Mouse (Mus musculus) monocyte, adult 5-6 weeks (primary cell): ENCODE data around the gene Cntn5. TPM values are rescaled to one million over a fixed set of nuclear protein-coding genes. Genes with fewer than 3 reads are reported as not detected.

ENCODE experiments used
- ATAC-seq: fragments of 153-309, 156-312 bp; replicated peaks from 2 replicates; pipeline ENCODE4 v1.8.0; 2017; ENCODE audit warnings: mild to moderate bottlenecking; ENCODE audit not compliant: low TSS enrichment, insufficient number of reproducible peaks, severe bottlenecking, poor library complexity, low FRiP score
- total RNA-seq: library from RNA; stranded (forward); fragments of 200-1000, 200-491, 200-594 nt; gene quantifications from 3 replicates; pipeline ENCODE4 v1.2.3, GENCODE M21; 2017

Cntn5 gene
- total RNA-seq, result not detected in 3 replicates

DNA sequence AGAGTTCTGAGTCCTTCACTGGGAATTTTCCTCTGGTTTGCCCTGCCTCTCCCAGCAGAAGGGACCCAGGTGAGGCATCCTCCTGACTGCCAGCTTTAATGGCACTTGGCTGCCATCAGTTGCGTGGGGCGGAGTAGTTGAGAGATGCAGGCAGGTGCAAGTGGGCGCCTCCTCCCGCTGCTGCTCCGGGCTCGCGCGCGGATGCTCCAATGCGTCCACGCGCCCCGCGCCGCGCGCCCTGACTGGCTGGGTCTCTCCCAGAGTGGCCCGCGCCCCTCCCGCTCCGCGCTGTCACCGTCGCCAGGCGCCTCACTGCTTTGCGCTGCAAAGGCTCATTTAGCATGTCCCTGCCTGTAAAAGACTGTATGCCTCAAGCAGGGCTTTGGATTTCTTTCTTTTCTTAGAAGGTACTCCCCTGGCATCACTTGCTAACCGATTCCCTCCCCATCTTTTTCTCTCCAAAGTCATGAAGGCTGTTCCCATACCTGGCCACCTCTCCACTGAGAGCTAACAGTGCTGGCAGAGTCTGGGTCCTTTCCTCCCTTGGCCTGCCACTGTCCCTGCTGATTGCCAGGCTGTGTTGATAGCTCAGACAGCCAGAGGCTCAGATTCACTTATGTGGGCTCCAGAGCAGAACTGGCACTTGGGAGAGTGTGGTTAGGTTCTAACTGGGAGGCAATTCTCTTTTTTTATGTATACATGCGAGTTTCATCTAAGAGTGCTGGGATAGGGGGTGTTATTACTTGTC lies at the start of gene Cntn5:
TSS of gene Cntn5 (minus strand) at position 160 of the 748 bp plus-strand sequence.
- no peak for ATAC-seq

DNA sequence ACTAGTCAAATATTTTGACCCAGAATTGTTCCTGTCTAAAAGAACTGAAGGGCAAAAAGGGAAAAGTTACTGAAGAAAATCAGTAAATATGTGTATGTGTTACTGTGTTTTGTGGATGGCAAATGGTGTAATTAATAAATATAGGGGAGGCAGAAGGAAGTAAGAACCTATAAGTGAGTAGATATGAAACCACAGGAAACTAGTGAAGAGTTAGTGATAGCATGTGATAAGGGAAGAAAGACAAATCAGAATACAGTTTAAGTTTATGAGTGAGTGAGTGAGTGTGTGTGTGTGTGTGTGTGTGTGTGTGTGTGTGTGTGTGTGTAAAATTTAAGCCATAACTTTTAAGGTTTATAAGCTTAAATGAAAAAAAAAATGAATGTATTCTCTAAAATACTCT lies 45.9 kb upstream of the Cntn5 start:
- no peak for ATAC-seq

GRCm38 (mm10) chr9:10909573-10909972 lies 5.0 kb upstream of the Cntn5 start:
- no peak for ATAC-seq

DNA sequence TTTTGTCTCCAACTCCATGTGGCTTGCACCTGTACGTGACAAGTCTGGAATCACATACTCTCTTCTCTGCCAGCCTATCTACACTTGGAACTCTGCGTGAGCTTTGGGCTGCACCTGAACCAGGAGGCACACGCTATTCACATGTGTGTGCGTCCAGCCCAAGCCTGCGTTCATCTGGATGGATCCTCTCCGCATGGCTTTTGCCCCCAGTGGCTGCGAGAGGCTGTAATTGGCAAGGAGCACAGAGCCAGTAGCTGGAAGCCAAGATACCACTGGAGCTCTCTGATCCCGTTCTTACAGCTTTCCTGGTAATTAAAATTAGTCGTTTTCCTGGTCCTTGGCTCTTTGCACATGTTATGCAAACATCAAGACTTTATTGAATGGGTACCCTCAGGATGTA lies 1.1 kb upstream of the Cntn5 start:
- no peak for ATAC-seq

DNA sequence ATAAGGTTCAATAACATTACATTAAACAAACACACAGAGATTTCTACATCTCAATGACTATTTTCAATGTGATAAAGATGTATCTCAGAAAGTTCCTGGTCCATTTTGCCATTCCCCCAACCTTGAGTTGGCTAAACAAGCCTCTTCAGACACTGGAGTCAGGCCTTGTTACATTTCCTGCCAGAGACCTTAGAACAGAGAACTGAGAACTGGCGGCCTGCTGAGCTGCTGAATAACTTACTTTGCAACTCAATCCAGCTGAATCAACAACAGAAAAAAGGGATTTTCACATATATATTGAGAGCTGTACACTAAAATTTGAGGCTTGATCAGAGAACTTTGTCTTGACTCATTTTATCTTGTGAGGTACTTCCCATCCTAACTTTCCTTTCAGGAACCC lies 24.8 kb downstream of the Cntn5 start:
- no peak for ATAC-seq

- ATAC-seq, result no peak
Measured at GRCm38 (mm10) chr9:10873881-10874280, 30.7 kb downstream of the Cntn5 start.

GRCm38 (mm10) chr9:10856204-10856892 lies 48.2 kb downstream of the Cntn5 start:
- ATAC-seq, result no peak

- ATAC-seq, result no peak
Measured at GRCm38 (mm10) chr9:10816711-10817110, 87.9 kb downstream of the Cntn5 start.

- no peak for ATAC-seq
Measured at GRCm38 (mm10) chr9:10797158-10797557, 107.4 kb downstream of the Cntn5 start.

DNA sequence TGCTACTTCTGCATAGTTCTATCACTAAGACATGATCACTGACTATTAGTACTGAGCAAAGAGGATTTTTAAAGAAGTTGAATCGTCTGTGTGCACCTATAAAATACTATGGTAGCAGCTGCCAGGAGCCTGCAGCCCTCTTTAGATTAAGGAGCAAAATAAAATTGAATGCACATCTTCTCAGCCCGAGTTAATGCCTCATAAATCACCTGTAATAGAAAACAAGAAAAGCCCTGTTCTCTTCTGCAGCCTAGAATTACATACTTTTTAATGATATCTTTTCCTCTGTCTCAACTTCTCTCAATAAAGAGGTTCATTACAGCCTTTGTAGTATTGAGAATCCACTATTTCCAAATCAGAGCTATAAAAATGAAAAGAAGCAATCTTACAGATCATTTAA lies 109.5 kb downstream of the Cntn5 start:
- no peak for ATAC-seq

DNA sequence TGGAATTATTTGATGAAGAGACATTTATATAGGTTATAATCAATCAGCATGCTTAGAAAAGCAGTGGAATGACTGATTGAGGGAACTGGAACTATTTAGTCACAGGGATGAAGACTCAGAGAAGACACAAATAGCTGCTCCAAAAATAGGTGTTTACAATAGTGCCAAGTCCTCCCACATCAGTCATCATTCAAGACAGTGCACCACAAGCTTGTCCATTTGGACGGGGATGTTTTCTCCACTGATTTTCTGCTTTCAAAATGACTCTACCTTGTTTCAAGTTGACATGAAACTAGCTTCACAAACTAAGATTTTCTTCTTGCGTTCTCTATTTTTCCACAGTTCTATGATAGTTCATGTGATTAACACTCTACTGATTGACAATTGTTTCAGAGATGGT lies 172.7 kb downstream of the Cntn5 start:
- ATAC-seq, result no peak

- ATAC-seq, result no peak
Measured at GRCm38 (mm10) chr9:10724191-10724590, 180.4 kb downstream of the Cntn5 start.

DNA sequence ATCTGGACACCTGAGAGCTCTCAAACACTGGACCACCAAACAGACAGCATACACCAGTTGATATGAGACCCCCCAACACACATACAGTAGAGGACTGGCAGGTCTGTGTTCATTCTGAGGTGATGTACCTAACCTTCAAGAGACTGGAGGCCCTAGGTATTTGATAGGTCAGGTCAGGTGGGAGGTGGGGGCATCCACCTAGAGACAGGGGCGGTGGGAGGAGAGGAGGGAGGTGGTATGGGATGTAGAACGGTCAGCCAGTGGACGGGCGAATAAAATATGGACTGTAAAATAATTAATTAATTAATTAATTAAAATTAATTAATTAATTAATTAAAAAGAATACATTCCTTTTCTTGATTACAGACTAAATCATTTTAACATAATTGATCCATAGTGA lies 182.5 kb downstream of the Cntn5 start:
- no peak for ATAC-seq

DNA sequence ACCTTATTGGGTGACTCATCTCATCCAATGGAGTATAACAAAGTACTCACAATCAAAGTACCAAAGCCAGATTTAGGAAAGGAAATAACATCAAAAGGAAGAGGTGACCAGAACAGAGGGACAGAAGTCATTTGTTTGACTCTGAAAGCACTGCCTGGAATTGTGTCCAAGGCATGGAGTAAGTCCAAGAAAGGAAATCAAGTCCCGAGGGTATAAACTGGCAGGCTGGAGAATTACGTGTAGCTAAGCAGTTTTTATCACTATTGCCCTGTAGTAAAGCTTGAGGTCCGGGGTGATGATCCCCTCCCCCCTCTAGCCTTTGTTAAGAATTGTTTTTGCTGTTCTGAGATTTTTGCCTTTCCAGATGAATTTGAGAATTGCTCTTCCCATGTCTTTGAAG lies 185.6 kb downstream of the Cntn5 start:
- ATAC-seq, result no peak

GRCm38 (mm10) chr9:10713641-10714040 lies 190.9 kb downstream of the Cntn5 start:
- no peak for ATAC-seq

GRCm38 (mm10) chr9:10681646-10682045 lies 222.9 kb downstream of the Cntn5 start:
- no peak for ATAC-seq

DNA sequence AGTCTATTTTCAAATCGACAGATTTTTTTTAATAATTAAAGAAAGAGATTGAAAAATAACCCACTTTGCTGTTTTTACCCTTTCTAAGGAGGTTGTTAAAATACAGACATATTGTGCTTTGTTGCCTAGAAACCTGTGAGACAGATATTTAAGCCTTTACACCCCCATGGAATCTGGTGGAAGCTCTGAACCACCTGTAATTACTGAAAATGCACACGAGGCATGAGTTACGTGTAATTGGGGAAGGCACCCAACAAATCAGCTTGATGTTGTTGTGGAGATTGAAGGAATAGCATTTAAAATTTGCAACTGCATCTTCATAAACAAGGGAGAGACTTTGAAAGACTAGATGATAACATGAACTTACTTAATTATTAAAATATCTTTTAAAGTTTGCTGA lies 223.4 kb downstream of the Cntn5 start:
- no peak for ATAC-seq

DNA sequence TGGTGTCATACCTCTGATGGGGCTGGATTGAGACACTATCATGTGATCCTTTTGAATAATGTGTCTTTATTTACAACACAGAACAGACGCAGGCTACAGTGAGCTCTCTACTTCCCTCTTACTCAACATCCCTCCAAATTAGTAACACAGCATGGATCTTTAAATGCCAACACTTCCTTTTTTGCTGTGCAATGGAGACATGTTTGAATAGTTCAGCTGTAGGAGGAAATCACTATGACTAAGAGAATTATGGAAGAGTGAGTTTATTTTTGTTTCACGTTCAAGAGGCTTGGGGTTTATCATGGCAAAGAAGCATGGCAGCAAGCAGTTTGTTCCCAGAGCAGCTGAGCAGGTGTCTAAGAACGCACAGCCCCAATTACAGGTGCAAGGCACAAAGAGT lies 235.9 kb downstream of the Cntn5 start:
- ATAC-seq, result no peak

DNA sequence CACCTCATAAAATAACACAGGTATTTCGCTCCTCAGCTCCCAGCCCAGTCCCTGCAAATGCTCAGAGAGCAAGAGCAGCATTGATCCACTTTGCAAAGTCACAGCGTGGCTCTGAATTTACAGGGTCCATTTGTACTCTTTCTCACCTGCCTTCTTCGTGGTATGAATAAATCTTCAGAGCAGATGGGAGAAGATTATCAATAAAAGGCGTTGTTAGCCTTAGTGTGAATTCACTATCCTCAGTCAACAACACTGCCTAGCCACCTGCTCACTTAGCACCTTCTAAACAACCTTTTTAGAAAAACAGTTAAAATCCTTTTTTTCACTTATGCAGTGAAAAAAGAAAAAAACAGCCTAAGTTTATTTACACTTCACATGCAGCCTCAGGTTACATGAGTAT lies 237.1 kb downstream of the Cntn5 start:
- ATAC-seq, result no peak

DNA sequence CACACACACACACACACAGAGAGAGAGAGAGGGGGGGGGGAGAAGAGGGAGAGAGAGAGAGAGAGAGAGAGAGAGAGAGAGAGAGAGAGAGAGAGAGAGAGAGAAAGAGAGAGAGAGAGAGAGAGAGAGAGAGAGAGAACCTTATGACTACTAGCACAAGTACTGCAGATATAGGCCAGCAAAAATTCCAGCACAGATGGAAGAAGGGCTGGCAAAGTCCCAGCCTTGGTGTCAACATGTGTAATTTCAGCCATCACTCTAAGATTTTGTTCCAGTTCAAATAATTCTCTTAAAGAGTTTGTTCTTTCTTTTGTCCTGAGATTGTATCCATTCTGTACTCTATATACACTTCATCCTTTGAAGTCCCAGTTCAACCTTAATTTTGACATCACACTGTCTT lies 238.8 kb downstream of the Cntn5 start:
- no peak for ATAC-seq
